Mouse (Mus musculus) E14TG2a.4 (cell line): ENCODE measurements at regions not wholly inside any gene's neighbourhood (a gene's known extent, or its start where the extent isn't known, plus 50 kb on each side); places are given as distances from the start of the nearest gene placed in this dataset.
"Not testable (repeated sequence)": the region's sequence is repeated elsewhere in the genome, so short reads cannot be mapped to it uniquely, and the experiment has no call there.

Experiments used
- H3K27me3 ChIP-seq: 2 replicates; pipeline ENCODE4 v1.6.1; 2014; ENCODE audit warnings: low read length, control low read depth; ENCODE audit not compliant: insufficient read depth
- H3K36me3 ChIP-seq: 2 replicates; pipeline ENCODE4 v1.6.1; 2014; ENCODE audit warnings: low read length, control low read depth; ENCODE audit not compliant: insufficient read depth
- H3K4me1 ChIP-seq: replicated peaks from 2 replicates; pipeline ENCODE4 v1.6.1; 2014; ENCODE audit warnings: low read depth, low read length, control low read depth
- H3K4me3 ChIP-seq: replicated peaks from 2 replicates; pipeline ENCODE4 v1.5.1; 2014; ENCODE audit warnings: mild to moderate bottlenecking, low read length
- H3K9me3 ChIP-seq: 2 replicates; pipeline ENCODE4 v1.6.1; 2014; ENCODE audit warnings: low read length, control low read depth
- CTCF ChIP-seq: conservative IDR thresholded peaks from 2 replicates; pipeline ENCODE4 v1.5.1; 2014; ENCODE audit warnings: low read length
- NANOG ChIP-seq: IDR thresholded peaks from 2 replicates; pipeline ENCODE4 v1.6.1; 2014; ENCODE audit warnings: borderline replicate concordance, low read length, mixed read lengths
- POU5F1 ChIP-seq: IDR thresholded peaks from 2 replicates; pipeline ENCODE4 v1.6.1; 2014; ENCODE audit warnings: low read length, borderline replicate concordance

DNA sequence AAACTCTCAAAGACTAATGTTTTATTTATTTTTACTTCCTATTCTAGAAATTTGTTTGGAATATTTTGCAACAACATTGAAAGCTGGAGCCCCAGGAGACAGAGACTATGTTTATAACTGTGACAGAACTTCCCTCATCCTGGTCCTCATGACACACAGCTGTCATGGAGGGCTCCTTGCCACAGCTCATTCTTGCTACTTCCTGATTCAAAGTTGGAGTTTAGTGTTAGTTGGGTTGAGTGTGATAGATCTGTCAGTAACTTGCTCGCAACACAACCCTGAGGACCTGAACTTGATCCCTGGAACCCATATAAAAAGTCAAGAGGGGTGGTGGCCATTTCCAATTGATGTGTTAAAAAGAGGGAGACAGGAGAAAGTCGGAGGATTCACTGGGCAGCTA, 328.3 kb upstream of the Nox3 start:
- no peak for TF ChIP-seq POU5F1
- TF ChIP-seq CTCF, result no peak
- TF ChIP-seq NANOG, result no peak
- Histone ChIP-seq H3K4me1 (no peaks in the 10 kb centered on the region), H3K9me3 (no peaks in the 10 kb centered on the region), H3K27me3 (no peaks in the 10 kb centered on the region), H3K4me3 (no peak overlapping the region), H3K36me3 (no peaks in the 10 kb centered on the region)

DNA sequence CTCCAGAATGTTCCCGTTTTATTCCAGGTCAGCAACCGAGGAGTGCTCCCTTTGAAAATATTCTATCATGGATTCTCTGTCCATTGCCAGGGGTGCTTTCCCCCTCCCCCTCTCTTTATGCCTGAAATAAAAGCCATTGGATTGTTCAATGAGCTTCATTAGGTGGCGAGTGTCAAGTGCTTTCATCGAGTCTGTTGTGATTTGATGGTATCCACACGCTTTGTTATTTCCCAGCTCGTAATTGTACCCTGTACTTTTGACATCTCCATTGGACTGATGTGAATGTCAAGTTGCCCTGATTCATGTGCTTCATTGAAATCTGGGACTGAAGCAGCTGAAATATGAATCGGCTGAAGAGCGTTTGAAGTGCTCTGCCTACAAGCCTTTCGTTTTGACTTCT, 333.1 kb upstream of the Nox3 start:
- H3K4me1 ChIP-seq, result no peaks in the 10 kb centered on the region
- TF ChIP-seq CTCF (no peak), NANOG (no peak), POU5F1 (no peak)

DNA sequence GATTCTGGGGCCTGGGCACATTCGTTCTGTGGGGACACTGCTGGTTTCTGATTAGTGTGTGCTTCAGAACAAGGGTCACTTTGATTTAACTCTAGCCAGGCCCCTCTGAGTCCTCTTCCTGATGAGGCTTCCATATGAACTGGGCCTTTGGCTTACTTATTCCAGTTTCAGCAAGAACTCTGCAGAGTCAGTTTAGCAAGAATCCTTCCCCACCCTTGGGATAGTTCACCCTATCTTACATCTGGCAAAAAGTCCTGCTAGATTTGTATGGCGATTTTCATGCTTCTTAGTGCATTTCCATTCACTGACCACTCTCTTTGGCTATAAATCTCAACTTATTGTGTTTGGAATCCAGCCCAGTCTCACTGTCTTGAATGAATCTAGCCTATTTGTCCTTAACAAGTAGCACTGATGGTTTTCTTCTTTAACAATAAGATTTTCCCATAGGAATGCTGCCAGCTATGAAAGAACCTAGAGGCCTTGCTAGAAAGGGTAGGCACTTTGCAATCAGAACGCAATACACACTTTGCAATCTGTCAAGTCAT, 338.8 kb upstream of the Nox3 start:
- H3K9me3 ChIP-seq, result peaks cover 26% of the 10 kb centered on the region
- no peak overlapping the region for H3K4me3 ChIP-seq
- H3K27me3 ChIP-seq, result no peaks in the 10 kb centered on the region
- TF ChIP-seq NANOG (no peak), CTCF (no peak), POU5F1 (no peak)
- H3K36me3 ChIP-seq, result no peaks in the 10 kb centered on the region
- no peaks in the 10 kb centered on the region for H3K4me1 ChIP-seq

More for the DNA sequence above, 333.1 kb upstream of the Nox3 start:
- H3K9me3 ChIP-seq, result peaks cover 3% of the 10 kb centered on the region
- no peak overlapping the region for H3K4me3 ChIP-seq
- no peaks in the 10 kb centered on the region for H3K27me3 ChIP-seq
- no peaks in the 10 kb centered on the region for H3K36me3 ChIP-seq

DNA sequence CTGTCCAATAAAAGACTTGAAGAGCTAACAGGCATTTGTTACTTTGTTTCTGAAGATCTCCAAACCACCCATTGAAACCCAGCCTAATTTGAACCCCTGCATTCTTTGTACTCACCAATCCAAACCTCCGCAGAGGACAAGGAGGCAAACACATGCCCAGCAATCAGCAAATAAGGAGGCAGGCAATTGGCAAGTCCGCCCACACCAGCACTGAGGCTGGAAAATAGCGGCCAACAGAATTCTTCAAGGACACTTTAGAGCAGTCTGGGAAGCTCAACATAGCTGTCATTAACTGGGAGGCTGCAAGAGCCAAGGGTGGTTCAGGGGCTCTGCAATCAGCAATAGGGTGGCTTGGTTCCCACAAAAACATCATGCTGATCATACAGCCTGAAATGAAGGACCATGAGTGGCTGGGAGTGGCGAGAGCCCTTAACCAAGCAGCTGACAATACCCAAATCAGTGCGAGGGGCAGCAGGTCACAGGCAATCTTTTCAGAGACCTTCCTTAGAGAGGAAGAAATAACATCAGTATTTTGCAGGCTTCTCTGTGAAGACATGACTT, 344.1 kb upstream of the Nox3 start:
- TF ChIP-seq CTCF (no peak), NANOG (no peak), POU5F1 (no peak)

DNA sequence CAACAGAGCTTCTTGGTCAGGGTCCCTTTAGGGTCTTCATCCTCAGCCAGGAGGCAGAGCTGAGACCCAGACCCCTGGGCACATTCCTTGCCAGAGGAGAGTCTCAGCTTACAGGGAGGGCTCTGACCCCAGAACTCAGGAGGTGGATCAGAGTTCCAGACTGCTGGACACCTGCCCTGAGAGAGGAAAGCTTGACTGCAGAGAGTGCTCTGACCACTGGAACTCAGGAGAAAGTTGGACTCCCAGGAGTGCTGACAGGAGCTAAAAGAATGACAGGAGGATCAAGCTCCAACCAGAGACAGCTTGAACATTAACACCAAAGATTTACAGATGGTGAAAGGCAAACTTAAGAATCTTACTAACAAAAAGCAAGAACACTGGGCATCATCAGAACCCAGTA, 364.1 kb upstream of the Nox3 start:
- H3K36me3 ChIP-seq, H3K4me3 ChIP-seq, H3K27me3 ChIP-seq, H3K4me1 ChIP-seq, H3K9me3 ChIP-seq: not testable (repeated sequence)

More for the DNA sequence above, 344.1 kb upstream of the Nox3 start:
- no peaks in the 10 kb centered on the region for H3K36me3 ChIP-seq
- H3K4me3 ChIP-seq, result no peak overlapping the region
- H3K27me3 ChIP-seq, result no peaks in the 10 kb centered on the region
- H3K4me1 ChIP-seq, result no peaks in the 10 kb centered on the region; the same call in 1 of the 2 replicates
- H3K9me3 ChIP-seq, result peaks cover 14% of the 10 kb centered on the region

DNA sequence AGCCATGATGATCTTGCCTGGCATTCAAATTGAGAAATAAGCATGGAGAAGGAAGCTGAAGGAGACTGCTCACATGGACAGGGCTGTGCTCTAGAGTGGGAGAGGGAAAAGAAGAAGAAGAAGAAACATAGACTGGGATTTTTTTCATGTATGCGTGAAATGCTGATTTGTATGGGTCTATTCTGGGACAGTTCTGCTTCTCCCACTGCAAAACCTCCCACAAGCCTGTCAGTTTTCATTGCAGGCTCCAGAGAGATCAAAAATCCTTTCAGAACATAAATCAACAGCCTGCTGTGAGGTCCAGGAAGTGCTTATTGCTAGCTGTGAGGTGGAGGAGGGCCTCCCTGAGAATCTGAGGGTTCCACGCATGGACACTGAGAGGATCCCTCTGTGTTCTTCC, 377.3 kb upstream of the Nox3 start:
- no peak overlapping the region for H3K4me3 ChIP-seq
- no peaks in the 10 kb centered on the region for H3K9me3 ChIP-seq
- H3K27me3 ChIP-seq, result no peaks in the 10 kb centered on the region; the same call in 1 of the 2 replicates
- no peaks in the 10 kb centered on the region for H3K36me3 ChIP-seq
- H3K4me1 ChIP-seq, result peaks cover 3% of the 10 kb centered on the region; the same call in 1 of the 2 replicates
- no peak for TF ChIP-seq POU5F1
- TF ChIP-seq NANOG, result no peak
- TF ChIP-seq CTCF, result no peak

DNA sequence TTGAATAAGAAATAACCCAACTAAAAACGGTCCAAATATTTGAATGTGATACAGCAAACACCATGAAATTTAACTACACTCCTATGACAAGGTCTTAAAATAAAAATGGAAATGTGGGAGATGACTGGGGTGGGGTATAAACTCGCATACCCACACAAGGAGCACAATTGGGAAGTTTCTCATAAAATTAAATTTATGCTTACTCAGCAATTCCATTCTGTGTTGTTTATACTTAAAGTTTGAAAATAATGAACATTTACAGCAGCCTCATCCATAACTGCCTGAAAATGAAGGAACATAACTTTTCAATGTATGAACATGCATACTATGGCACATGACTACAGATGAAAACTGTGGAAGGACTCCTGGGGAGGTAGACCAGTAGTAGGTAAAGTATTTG, 384.5 kb upstream of the Nox3 start:
- Histone ChIP-seq H3K27me3 (no peaks in the 10 kb centered on the region; the same call in 1 of the 2 replicates), H3K9me3 (no peaks in the 10 kb centered on the region), H3K4me1 (0 out of 2 replicates have a peak, but pooled peaks cover 3% of the 10 kb centered on the region), H3K36me3 (no peaks in the 10 kb centered on the region), H3K4me3 (no peak overlapping the region)
- TF ChIP-seq CTCF (no peak), NANOG (no peak), POU5F1 (no peak)

DNA sequence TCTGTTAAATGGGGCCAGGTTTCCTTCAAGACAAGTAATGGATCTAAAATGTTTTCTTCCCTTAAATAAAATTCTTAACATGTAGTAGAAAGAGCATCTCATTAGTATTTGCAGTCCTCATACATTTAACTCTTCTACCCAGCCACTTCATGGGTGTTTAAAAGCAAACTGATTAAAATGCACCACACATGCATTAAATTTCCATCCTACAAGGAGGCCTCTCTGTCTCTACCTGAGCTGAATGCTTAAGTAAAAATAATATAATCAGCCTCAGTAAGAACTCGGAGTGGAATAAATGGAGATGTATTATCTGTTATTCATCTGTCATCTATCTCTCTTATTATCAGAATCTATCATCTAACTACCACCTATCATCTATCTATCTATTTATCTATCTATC, 398.6 kb upstream of the Nox3 start:
- no peaks in the 10 kb centered on the region for H3K36me3 ChIP-seq
- H3K4me1 ChIP-seq, result peaks cover 14% of the 10 kb centered on the region
- H3K27me3 ChIP-seq, result no peaks in the 10 kb centered on the region
- no peak overlapping the region for H3K4me3 ChIP-seq
- H3K9me3 ChIP-seq, result no peaks in the 10 kb centered on the region
- TF ChIP-seq POU5F1, result no peak
- TF ChIP-seq NANOG, result no peak
- no peak for TF ChIP-seq CTCF

DNA sequence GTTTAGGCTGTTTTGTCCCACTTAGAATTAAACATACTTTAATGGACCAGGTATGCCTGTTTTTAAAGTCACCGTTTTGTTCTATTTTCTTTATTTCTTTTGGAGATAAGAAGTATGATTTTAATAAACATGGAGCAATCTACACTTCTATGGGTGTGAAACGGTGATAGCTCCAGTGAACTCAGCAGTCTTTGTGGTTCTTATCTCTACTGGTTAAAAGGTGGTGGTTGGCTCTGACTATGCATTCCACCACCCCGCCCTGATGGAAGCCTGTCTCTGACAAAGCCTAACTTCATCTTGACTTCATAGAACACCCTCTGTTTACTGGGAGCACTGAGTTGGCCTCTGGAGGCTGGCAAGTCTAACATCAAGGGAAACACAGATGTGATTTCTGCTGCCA, 407.3 kb upstream of the Nox3 start:
- H3K4me3 ChIP-seq, result no peak overlapping the region
- no peaks in the 10 kb centered on the region for H3K9me3 ChIP-seq
- H3K36me3 ChIP-seq, result no peaks in the 10 kb centered on the region
- no peak for TF ChIP-seq NANOG
- no peak for TF ChIP-seq CTCF
- no peak for TF ChIP-seq POU5F1
- no peaks in the 10 kb centered on the region for H3K27me3 ChIP-seq
- no peaks in the 10 kb centered on the region for H3K4me1 ChIP-seq
